Mouse (Mus musculus) liver, embryonic 14.5 days (tissue): ENCODE results near the gene Rhbdd2. TPM values are rescaled to one million over a fixed set of nuclear protein-coding genes. Genes with fewer than 3 reads are reported as not detected.
"Not testable (repeated sequence)": the region's sequence is repeated elsewhere in the genome, so short reads cannot be mapped to it uniquely, and the experiment has no call there.

Experiments used
- ATAC-seq: fragments of 200-750 bp; cut with Nextera tagmentation; 2 replicates; pipeline ENCODE4 v1.8.0; 2017; ENCODE audit warnings: moderate number of reproducible peaks, mild to moderate bottlenecking, moderate library complexity; ENCODE audit not compliant: insufficient read depth
- DNase-seq, 3 experiments: peaks; one replicate each; pipeline ENCODE4 v3.0.0-alpha.2; 2012 to 2013; ENCODE audit warnings: low read depth in 3 of 3, low spot score in 3 of 3
- H3K27ac ChIP-seq: fragments of 300-500 bp; sonication (generic); 2 replicates; pipeline ENCODE4 v1.5.1; 2014; ENCODE audit warnings: moderate library complexity, mild to moderate bottlenecking, control low read depth, inconsistent platforms
- H3K27me3 ChIP-seq: fragments of 300-500 bp; sonication (generic); 2 replicates; pipeline ENCODE4 v1.6.1; 2014; ENCODE audit warnings: mild to moderate bottlenecking, low read length, moderate library complexity; ENCODE audit not compliant: control insufficient read depth, insufficient read depth
- H3K36me3 ChIP-seq: fragments of 300-500 bp; sonication (generic); replicated peaks from 2 replicates; pipeline ENCODE4 v1.6.1; 2014; ENCODE audit warnings: low read depth; ENCODE audit not compliant: control insufficient read depth, insufficient read depth
- H3K4me1 ChIP-seq, 2 experiments: fragments of 200-500 bp in 1 of 2; fragments of 300-500 bp in 1 of 2; sonication (generic) in 1 of 2; replicated peaks; 2 replicates each; pipeline ENCODE4 v1.6.1; 2012 to 2014; ENCODE audit warnings: antibody characterized with exemption in 1 of 2, inconsistent platforms in 1 of 2, low read length in 1 of 2; ENCODE audit not compliant: control insufficient read depth in 2 of 2, insufficient read depth in 2 of 2
- H3K4me2 ChIP-seq: fragments of 300-500 bp; sonication (generic); 2 replicates; pipeline ENCODE4 v1.6.1; 2014; ENCODE audit warnings: low read depth, mild to moderate bottlenecking, control low read depth, moderate library complexity
- H3K4me3 ChIP-seq, 2 experiments: fragments of 200-500 bp in 1 of 2; fragments of 300-500 bp in 1 of 2; sonication (generic) in 1 of 2; 2 replicates each; pipeline ENCODE4 v1.5.1; 2012 to 2014; ENCODE audit warnings: low read depth in 2 of 2, low read length in 2 of 2, mild to moderate bottlenecking in 2 of 2, control low read depth in 1 of 2, inconsistent platforms in 1 of 2, moderate library complexity in 1 of 2; ENCODE audit not compliant: insufficient read depth in 1 of 2
- H3K9ac ChIP-seq: fragments of 300-500 bp; sonication (generic); replicated peaks from 2 replicates; pipeline ENCODE4 v1.6.1; 2014; ENCODE audit warnings: mild to moderate bottlenecking, control low read depth, moderate library complexity
- H3K9me3 ChIP-seq: fragments of 300-500 bp; sonication (generic); 2 replicates; pipeline ENCODE4 v1.6.1; 2016; ENCODE audit warnings: low read length, mixed read lengths; ENCODE audit not compliant: control insufficient read depth
- CTCF ChIP-seq: IDR thresholded peaks from 2 replicates; pipeline ENCODE4 v1.5.1; 2016; ENCODE audit warnings: antibody characterized with exemption, low read depth, control low read depth
- EP300 ChIP-seq: IDR thresholded peaks from 2 replicates; pipeline ENCODE4 v1.6.1; 2016; ENCODE audit warnings: antibody characterized with exemption, low read depth
- WGBS: fragments of 180-500 bp; shearing (Covaris S2); extraction: QIAGEN DNeasy Blood & Tissue Kit; methylation state at CpG from one replicate; pipeline ENCODE4 v1.1.7; 2014; ENCODE audit not compliant: insufficient replicate concordance; 5-methylcytosine and 5-hydroxymethylcytosine counted together
- polyA plus RNA-seq, 2 experiments: library from polyadenylated mRNA; depleted of rRNA in 1 of 2; stranded (reverse) in 1 of 2; unstranded in 1 of 2; fragments of >200 nt; fragmentation: Nextera tagmentation in 1 of 2; extraction: Ambion mirVana in 1 of 2; gene quantifications; 2 replicates each; pipeline versions ENCODE4 v1.2.1 to v1.2.3; 2012 to 2014

Gene Rhbdd2
- polyA plus RNA-seq, 2 experiments: 4.1 to 8.3 TPM

- no peak for TF ChIP-seq EP300
- no peak for TF ChIP-seq CTCF
- ATAC-seq: no peak
- Histone ChIP-seq H3K4me2 (no peak overlapping the region), H3K27me3 (no peaks in the 10 kb centered on the region), H3K4me3 (no peak overlapping the region), H3K9me3 (peaks cover 3% of the 10 kb centered on the region; the same call in 1 of the 2 replicates), H3K36me3 (no peaks in the 10 kb centered on the region), H3K4me1 (peaks cover 0 to 3% of the 10 kb centered on the region in 2 experiments; a peak in 2 of 4 replicates), H3K9ac (no peak overlapping the region), H3K27ac (no peak overlapping the region)
- no peak for DNase-seq
- WGBS: 23% methylated on average over 1 of the region's 1 CpGs
These were observed 24.8 kb upstream of the Rhbdd2 start for GRCm38 (mm10) chr5:135607581-135607980.

- TF ChIP-seq CTCF (no peak), EP300 (no peak)
- H3K36me3 ChIP-seq: no peaks in the 10 kb centered on the region
- no peaks in the 10 kb centered on the region for H3K9me3 ChIP-seq
- ATAC-seq: no peak
- H3K4me2 ChIP-seq: no peak overlapping the region
- H3K4me1 ChIP-seq: peaks cover 0 to 3% of the 10 kb centered on the region in 2 experiments; a peak in 2 of 4 replicates
- no peak overlapping the region for H3K27ac ChIP-seq
- WGBS: 28% methylated on average over 4 of the region's 4 CpGs
- no peak for DNase-seq
- no peak overlapping the region for H3K9ac ChIP-seq
- H3K27me3 ChIP-seq: no peaks in the 10 kb centered on the region
- no peak overlapping the region for H3K4me3 ChIP-seq
These were observed 22.6 kb upstream of the Rhbdd2 start for GRCm38 (mm10) chr5:135609794-135610193.

- H3K4me3 ChIP-seq, H3K4me1 ChIP-seq, DNase-seq, H3K27ac ChIP-seq, H3K27me3 ChIP-seq, H3K4me2 ChIP-seq, ATAC-seq, H3K9ac ChIP-seq, H3K9me3 ChIP-seq, H3K36me3 ChIP-seq: not testable (repeated sequence)
- 63% methylated on average over 10 of the region's 10 CpGs for WGBS
These were observed 12.7 kb upstream of the Rhbdd2 start for GRCm38 (mm10) chr5:135619741-135620140.

- Histone ChIP-seq H3K27me3 (no peaks in the 10 kb centered on the region), H3K27ac (no peak overlapping the region), H3K36me3 (no peaks in the 10 kb centered on the region), H3K4me3 (no peak overlapping the region), H3K9ac (no peak overlapping the region), H3K9me3 (no peaks in the 10 kb centered on the region), H3K4me2 (no peak overlapping the region), H3K4me1 (no peaks in the 10 kb centered on the region)
- 81% methylated on average over 9 of the region's 9 CpGs for WGBS
- no peak for ATAC-seq
- no peak for TF ChIP-seq CTCF
- no peak for TF ChIP-seq EP300
- no peak for DNase-seq
These were observed 11.9 kb upstream of the Rhbdd2 start for GRCm38 (mm10) chr5:135620526-135620925.

GRCm38 (mm10) chr5:135621725-135622124 lies 10.7 kb upstream of the Rhbdd2 start:
- TF ChIP-seq CTCF (no peak), EP300 (no peak)
- Histone ChIP-seq H3K27me3 (no peaks in the 10 kb centered on the region), H3K36me3 (no peaks in the 10 kb centered on the region), H3K4me3 (no peak overlapping the region), H3K27ac (no peak overlapping the region), H3K4me1 (no peaks in the 10 kb centered on the region), H3K4me2 (no peak overlapping the region), H3K9me3 (no peaks in the 10 kb centered on the region), H3K9ac (no peak overlapping the region)
- DNase-seq: no peak
- WGBS: 58% methylated on average over 10 of the region's 10 CpGs
- ATAC-seq: no peak
